Mouse (Mus musculus) monocyte, adult 2 months (primary cell): Measurements from ENCODE around the gene Acot8.

Source experiments
- DNase-seq, 2 experiments: peaks; one replicate each; pipeline ENCODE4 v3.0.0; 2022; ENCODE audit warnings: low spot score in 2 of 2, low read depth in 1 of 2

The Acot8 gene

DNA sequence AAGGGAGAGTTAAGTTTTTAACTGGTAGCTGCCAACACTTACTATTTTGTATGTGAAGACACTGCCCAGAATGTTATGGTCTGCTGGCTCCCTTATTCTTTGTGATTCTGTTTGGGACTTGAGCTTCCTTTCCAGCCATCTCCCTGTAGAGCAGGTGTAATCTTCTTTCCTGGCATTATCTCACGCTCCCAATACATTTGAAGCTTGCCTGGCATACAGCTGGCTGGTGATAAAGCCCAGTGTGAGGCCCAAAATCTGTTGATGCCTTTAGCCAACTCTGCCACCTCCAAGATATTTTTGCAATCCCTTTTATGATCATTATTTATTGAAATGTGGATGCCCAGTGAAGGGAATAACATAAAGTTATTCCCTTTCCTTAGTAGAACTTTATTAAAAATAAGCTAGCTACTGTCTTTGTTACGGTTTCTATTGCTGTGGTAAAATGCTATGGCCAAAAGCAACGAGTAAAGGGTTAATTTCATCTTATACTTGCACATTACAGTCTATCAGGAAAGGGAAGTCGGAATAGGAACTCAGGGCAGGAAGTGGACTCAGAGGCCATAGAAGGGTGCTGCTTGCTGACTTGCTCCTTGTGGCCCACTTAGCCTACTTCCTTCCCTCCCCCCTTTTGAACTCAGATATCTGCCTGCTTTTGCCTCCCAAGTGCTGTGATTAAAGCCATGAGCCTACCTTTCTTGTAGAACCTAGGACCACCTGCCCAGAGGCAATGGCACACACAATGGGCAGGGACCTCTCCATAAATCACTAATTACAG is 44.4 kb downstream of the Acot8 start:
- DNase-seq: no peak

DNA sequence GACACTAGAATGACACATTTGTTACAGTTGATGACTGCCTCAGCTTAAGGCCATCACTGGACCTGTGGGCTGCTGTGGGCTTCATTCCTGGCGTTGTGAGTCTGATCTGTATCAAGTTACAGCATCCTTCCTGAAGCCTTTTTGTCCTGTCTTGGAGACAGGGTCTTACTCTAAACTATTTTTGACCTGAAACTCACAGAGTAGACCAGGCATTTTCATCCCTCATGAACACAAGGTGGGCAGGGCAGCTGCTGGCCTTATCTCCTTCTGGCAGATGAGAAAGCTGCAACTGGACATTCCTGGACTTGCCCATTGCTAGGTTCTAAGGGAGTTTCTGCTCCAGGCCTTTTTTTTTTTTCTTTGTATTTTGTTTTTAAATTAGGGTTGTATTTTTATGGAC is 46.0 kb downstream of the Acot8 start:
- no peak for DNase-seq

DNA sequence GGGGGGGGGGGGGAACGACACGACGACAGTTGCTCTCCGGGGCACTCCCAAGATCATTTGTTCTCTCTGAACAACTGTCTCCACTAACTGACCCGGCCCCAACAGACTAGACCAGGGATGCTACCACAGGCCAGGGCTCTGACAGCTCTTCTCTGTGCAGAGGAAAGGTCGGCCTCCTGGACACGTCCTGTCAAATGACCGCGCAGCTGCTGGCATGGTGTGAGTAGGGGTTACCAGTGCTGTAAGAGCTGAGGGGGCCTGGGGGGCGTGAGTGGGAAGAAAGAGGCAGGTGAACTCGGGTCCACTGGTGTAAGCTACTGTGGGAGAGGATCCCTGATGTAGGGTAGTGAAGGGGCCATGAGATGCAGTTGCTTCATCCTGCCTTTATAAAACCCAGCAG is 46.8 kb downstream of the Acot8 start:
- no peak for DNase-seq

DNA sequence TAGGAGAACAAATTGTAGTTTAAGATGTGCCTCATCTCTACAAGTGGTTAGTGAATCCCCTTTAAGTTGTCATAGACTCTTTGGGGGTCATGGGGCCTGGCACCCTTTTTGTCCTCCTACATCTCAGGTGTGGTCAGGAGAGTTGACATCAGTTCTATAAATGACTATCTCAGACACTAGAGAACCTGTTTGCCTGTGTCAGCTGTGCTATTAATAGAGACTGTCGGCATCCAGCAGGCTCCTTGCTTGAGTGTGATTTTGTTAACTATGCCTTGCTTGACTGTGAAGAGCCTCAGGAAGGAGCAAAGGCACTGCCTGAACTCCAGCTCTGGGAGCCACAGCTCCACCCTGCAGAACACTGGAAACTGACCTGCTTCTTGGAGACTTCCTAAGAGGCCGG is 49.9 kb downstream of the Acot8 start:
- no peak for DNase-seq

DNA sequence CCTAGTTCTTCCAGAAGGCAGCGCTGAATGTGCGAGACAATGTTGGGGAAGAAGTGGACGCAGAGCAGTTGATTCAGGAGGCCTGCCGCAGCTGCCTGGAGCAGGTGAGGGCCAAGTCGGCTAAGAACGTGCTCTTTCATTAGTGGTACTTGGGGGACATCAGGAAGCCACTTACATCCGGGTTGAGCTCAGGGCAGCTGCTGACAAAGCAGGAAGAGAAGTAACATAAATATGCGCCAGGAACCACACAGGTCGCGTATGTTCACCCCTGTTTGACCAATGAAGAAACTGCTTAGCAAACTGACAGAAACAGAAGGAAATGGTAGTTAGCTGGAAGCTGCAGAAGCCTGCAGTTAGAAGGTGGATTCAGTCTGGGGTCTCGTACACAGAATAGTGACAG is 50.6 kb downstream of the Acot8 start:
- DNase-seq: no peak

DNA sequence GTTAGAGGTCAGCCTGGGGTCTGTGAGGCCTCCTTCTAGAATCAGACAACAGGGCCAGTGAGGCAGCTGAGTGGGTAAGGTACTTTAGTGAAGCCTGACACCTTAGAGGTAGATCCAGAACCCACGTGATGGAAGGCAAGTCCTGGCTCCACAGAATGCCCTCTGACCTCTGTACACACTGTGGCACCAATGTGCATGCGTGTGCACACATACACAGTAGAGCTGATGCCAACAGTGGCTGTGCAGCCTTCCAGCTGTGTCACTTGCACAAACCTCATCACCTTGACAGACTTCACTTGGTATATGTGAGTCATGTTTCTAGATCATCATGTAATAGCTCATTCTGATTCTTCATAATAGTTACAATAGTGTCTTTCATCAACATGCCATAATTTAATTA is 52.2 kb downstream of the Acot8 start:
- no peak for DNase-seq

DNA sequence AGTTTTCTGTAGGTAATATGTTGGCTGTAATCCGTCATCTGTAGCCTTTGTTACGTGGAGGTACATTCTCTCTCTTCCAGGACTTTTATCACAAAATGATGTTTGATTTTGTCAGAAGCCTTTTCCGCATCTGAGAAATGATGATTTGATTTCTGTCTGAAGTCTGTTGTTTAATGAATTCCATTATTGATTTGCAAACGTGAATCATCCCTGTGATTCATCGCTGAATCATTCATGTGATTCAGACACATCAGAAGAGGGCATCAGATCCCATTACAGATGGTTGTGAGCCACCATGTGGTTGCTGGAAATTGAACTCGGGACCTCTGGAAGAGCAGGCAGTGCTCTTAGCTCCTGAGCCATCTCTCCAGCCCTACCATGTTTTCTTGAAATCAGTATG is 55.7 kb downstream of the Acot8 start:
- DNase-seq: no peak

DNA sequence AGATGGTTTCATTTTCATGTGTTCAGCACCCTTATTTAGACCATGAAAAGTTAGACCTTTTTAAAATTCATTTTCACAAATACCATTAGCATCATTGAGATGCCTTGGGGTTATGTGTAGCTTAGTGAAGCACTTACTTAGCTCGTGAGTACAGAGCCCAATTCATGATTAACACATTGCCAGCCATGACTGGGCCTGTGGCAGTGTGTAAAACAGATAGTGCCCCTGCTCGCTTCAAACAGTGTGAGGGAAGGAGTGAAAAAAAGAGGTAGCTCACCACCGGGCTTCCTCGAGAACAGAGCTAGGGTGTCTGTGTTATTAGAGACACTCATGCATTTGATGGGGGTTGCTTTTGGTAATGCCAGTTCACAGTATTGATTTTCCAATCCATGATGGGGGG is 56.5 kb downstream of the Acot8 start:
- no peak for DNase-seq

DNA sequence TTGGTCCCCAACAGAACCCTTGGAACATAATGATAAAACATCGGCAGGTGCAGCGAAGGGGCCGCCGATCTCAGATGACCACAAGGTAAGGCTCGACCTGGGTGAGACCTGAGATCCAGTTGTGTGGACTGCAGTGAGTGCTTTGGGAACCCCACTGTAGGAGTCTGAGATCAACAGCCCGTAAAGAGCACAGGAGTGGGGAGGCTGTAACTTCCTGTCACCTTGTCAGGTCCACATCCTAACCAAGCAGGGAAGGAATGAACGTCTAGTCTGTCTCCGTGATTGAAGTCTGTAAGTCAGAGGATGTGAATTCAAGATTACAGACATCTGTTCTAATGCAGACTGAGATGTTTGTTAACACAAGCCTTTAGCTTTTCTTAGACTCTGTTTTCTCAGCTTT is 58.0 kb downstream of the Acot8 start:
- DNase-seq: no peak

DNA sequence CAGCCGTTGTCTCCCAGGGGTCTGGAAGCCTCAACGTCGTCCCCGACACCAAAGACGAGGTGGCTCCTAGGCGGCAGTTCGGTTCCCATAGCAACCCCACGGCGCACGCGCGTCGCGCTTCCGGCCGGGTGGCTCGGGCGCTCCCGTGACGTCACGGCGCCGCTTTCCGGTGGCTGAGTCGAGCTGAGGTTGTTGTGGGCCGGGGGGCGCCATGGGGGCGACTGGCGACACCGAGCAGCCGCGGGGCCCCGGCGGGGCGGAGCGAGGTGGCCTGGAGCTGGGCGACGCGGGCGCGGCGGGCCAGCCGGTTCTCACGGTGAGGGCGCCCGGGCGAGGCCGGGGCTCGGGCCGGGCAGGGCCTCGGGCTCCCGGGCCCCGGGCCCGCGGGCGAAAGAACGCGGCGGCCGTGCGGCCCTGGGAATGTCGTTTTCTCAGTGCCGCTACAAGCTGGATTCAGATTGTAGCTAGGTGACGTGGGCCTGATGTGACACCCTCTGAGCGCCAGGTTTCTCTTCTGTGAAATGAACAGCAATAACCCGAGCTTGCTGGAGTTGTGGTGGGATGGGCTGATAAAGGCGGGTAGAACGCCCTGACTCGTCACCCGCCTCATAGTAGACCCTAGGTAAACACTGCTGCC is 58.7 kb downstream of the Acot8 start, which contains the start of the genes Wfdc3 and Dnttip1:
Gene Wfdc3 (minus strand): TSS at position 89 of the 637 bp plus-strand sequence.
Gene Dnttip1 (plus strand): TSS at position 141 of the 637 bp plus-strand sequence.
- peak; percentile 68 to 85 for DNase-seq

DNA sequence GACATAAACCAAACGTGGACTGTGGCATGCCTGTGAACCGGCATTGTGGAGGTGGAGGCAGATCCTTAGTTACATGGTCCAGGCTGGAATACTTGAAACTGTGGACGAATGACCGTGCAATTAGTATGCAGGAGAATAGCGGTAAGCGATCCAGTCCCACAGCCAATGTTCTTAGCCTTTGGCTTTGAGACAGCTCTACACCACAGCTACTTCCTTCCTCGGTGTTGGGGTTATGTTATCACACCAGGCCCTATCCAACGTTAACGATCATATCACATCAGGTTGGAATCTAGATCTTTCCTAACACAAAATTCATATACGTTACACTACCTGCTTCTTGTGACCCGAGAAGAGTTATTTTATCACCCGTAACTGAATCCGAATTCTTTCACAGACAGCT is 59.7 kb downstream of the Acot8 start:
- DNase-seq: no peak
